Mouse (Mus musculus): ENCODE data around the gene Erich2. TPM values are rescaled to one million over a fixed set of nuclear protein-coding genes. Genes with fewer than 3 reads are reported as not detected.

Gene Erich2
- total and polyA plus RNA-seq, 3 experiments, result not detected

DNA sequence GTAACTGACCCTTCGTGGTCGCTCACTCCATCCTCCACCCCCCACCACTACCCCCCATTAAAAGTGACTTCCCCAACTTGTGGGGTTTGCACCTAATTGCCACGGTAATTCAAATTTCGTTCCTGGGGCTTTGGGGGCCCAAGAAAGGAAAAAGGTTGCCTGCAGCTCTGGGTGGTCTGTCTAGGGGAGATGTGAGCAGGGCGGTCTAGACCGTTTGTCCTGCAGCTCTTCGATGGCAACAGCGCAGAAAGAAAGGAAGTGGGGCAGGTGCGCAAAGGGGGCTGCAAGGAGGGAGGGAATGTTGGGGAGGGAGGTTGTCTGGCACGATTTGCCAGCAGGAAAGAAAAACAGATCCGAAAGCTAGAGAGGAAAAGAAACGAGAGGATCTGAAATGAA lies 59.1 kb downstream of the Erich2 start:
- no peak for DNase-seq (ENCODE audit: low read depth, low spot score)
- H3K4me1 ChIP-seq (ENCODE audit: control insufficient read depth in 1 of 2, insufficient read depth in 2 of 2, low read length in 2 of 2), result no peaks in the 10 kb centered on the region
- no peaks in the 10 kb centered on the region for H3K79me2 ChIP-seq (ENCODE audit: control insufficient read depth, insufficient read depth, low read length, poor library complexity)
- H3K4me3 ChIP-seq (ENCODE audit: control insufficient read depth in 1 of 2, insufficient read depth in 1 of 2, low read depth in 2 of 2, low read length in 2 of 2), result no peak overlapping the region
- H3K27me3 ChIP-seq (ENCODE audit: control insufficient read depth in 1 of 2, insufficient read depth in 2 of 2, low read length in 2 of 2), result no peaks in the 10 kb centered on the region
- no peak for TF ChIP-seq TBP (IDR thresholded peaks at IDR 0.05; ENCODE audit: low read depth, low read length)
- TF ChIP-seq BHLHE40 (IDR thresholded peaks at IDR 0.05; ENCODE audit: borderline replicate concordance, low read depth, low read length), result no peak
- no peak for TF ChIP-seq MEF2A (IDR thresholded peaks at IDR 0.05; ENCODE audit: extremely low read depth, insufficient replicate concordance, low read depth, low read length, poor library complexity, severe bottlenecking)
- TF ChIP-seq POLR2AphosphoS5 (IDR thresholded peaks at IDR 0.05; ENCODE audit: borderline replicate concordance, low read depth, low read length), result no peak
- no peak for TF ChIP-seq MYC (IDR thresholded peaks at IDR 0.05; ENCODE audit: low read depth, low read length)
- no peak for TF ChIP-seq ZMIZ1 (IDR thresholded peaks at IDR 0.05; ENCODE audit: low read depth, low read length)
- no peak for TF ChIP-seq ELF1 (IDR thresholded peaks at IDR 0.05; ENCODE audit: low read depth, low read length)
- no peak for TF ChIP-seq E2F4 (IDR thresholded peaks at IDR 0.05; ENCODE audit: borderline replicate concordance, low read depth, low read length)
- TF ChIP-seq RAD21 (IDR thresholded peaks at IDR 0.05; ENCODE audit: low read depth, low read length), result no peak
- TF ChIP-seq CTCF (IDR thresholded peaks at IDR 0.05 in 2 of 3, conservative IDR thresholded peaks at IDR 0.05 in 1 of 3; ENCODE audit: control insufficient read depth in 1 of 3, insufficient read depth in 1 of 3, low read depth in 2 of 3, low read length in 3 of 3, poor library complexity in 1 of 3, severe bottlenecking in 1 of 3), result no peak
- TF ChIP-seq ETS1 (IDR thresholded peaks at IDR 0.05; ENCODE audit: low read depth, low read length), result no peak
- TF ChIP-seq HCFC1 (IDR thresholded peaks at IDR 0.05; ENCODE audit: low read depth, low read length), result no peak
- TF ChIP-seq GABPA (IDR thresholded peaks at IDR 0.05; ENCODE audit: low read depth, low read length), result no peak
- no peak for TF ChIP-seq MAZ (IDR thresholded peaks at IDR 0.05; ENCODE audit: low read depth, low read length)
- no peak for TF ChIP-seq EP300 (IDR thresholded peaks at IDR 0.05; ENCODE audit: low read depth in 1 of 2, low read length in 2 of 2)
- no peak for TF ChIP-seq USF2 (IDR thresholded peaks at IDR 0.05; ENCODE audit: borderline replicate concordance in 1 of 2, insufficient read depth in 1 of 2, low read depth in 1 of 2, low read length in 2 of 2)
- no peak for TF ChIP-seq SIN3A (IDR thresholded peaks at IDR 0.05; ENCODE audit: low read length)
- TF ChIP-seq POLR2AphosphoS2 (IDR thresholded peaks at IDR 0.05; ENCODE audit: low read length), result no peak
- no peaks in the 10 kb centered on the region for H3K36me3 ChIP-seq (ENCODE audit: control insufficient read depth in 1 of 2, insufficient read depth in 2 of 2, low read length in 2 of 2)
- H3K9me3 ChIP-seq (replicated peaks; ENCODE audit: insufficient read depth, low read length), result no peaks in the 10 kb centered on the region
- H3K9ac ChIP-seq (ENCODE audit: control insufficient read depth, low read depth, low read length, poor library complexity, severe bottlenecking), result no peak overlapping the region
- no peak overlapping the region for H3K27ac ChIP-seq (ENCODE audit: control insufficient read depth, low read depth, low read length)

- Histone ChIP-seq H3K9me3 (replicated peaks; ENCODE audit: insufficient read depth, low read length) (no peaks in the 10 kb centered on the region), H3K27ac (ENCODE audit: control insufficient read depth, low read depth, low read length) (no peak overlapping the region), H3K4me1 (ENCODE audit: control insufficient read depth in 1 of 2, insufficient read depth in 2 of 2, low read length in 2 of 2) (no peaks in the 10 kb centered on the region), H3K36me3 (ENCODE audit: control insufficient read depth in 1 of 2, insufficient read depth in 2 of 2, low read length in 2 of 2) (no peaks in the 10 kb centered on the region), H3K27me3 (ENCODE audit: control insufficient read depth in 1 of 2, insufficient read depth in 2 of 2, low read length in 2 of 2) (no peaks in the 10 kb centered on the region), H3K9ac (ENCODE audit: control insufficient read depth, low read depth, low read length, poor library complexity, severe bottlenecking) (no peak overlapping the region), H3K4me3 (ENCODE audit: control insufficient read depth in 1 of 2, insufficient read depth in 1 of 2, low read depth in 2 of 2, low read length in 2 of 2) (no peak overlapping the region), H3K79me2 (ENCODE audit: control insufficient read depth, insufficient read depth, low read length, poor library complexity) (no peaks in the 10 kb centered on the region)
- no peak for TF ChIP-seq NELFE (IDR thresholded peaks at IDR 0.05; ENCODE audit: low read depth, low read length)
- TF ChIP-seq MAFK (IDR thresholded peaks at IDR 0.05; ENCODE audit: borderline replicate concordance, low read depth, low read length), result no peak
- no peak for TF ChIP-seq UBTF (IDR thresholded peaks at IDR 0.05; ENCODE audit: borderline replicate concordance, insufficient read depth, low read depth, low read length)
- no peak for TF ChIP-seq ETS1 (IDR thresholded peaks at IDR 0.05; ENCODE audit: low read depth, low read length)
- no peak for TF ChIP-seq RAD21 (IDR thresholded peaks at IDR 0.05; ENCODE audit: low read depth, low read length)
- no peak for TF ChIP-seq KAT2A (conservative IDR thresholded peaks at IDR 0.05; ENCODE audit: low read depth, low read length)
- TF ChIP-seq EP300 (IDR thresholded peaks at IDR 0.05; ENCODE audit: low read depth in 1 of 2, low read length in 2 of 2), result no peak
- TF ChIP-seq MAX (IDR thresholded peaks at IDR 0.05; ENCODE audit: low read length), result no peak
- no peak for TF ChIP-seq MXI1 (IDR thresholded peaks at IDR 0.05; ENCODE audit: low read depth, low read length)
- no peak for TF ChIP-seq TCF12 (IDR thresholded peaks at IDR 0.05; ENCODE audit: low read depth, low read length)
- DNase-seq (ENCODE audit: low read depth, low spot score), result no peak
Observed at GRCm38 (mm10) chr2:70568198-70568941, 59.8 kb downstream of the Erich2 start.
